Mouse (Mus musculus) spleen, postnatal 36 days (tissue): Measurements from ENCODE around the gene Rbpms2.

Source experiments
- DNase-seq, 2 experiments: peaks; one replicate each; pipeline ENCODE4 v3.0.0; 2022; ENCODE audit warnings: low spot score in 2 of 2, mixed read lengths in 1 of 2

The Rbpms2 gene

GRCm38 (mm10) chr9:65629025-65629766, at the start of gene Rbpms2:
Rbpms2 (plus strand) TSS chr9:65629648.
- peak in 1 of 2 experiments; percentile 11 for DNase-seq

- DNase-seq: peak; percentile 94
Measured at GRCm38 (mm10) chr9:65579781-65580371, 49.6 kb upstream of the Rbpms2 start, which contains the start of gene Plekho2. Plekho2 (minus strand) TSS chr9:65580040.

- peak; percentile 91 to 95 for DNase-seq
Measured at GRCm38 (mm10) chr9:65580401-65581256, 48.8 kb upstream of the Rbpms2 start.

- DNase-seq: peak; percentile 77 to 83
Measured at GRCm38 (mm10) chr9:65583045-65583444, 46.4 kb upstream of the Rbpms2 start.

GRCm38 (mm10) chr9:65586406-65587269, 42.8 kb upstream of the Rbpms2 start, which contains the start of gene Pif1:
Pif1 (plus strand) TSS chr9:65587160.
- DNase-seq: peak; percentile 82 to 88

- no peak for DNase-seq
Measured at GRCm38 (mm10) chr9:65587270-65587572, 42.2 kb upstream of the Rbpms2 start.

GRCm38 (mm10) chr9:65587573-65588358, 41.7 kb upstream of the Rbpms2 start:
- no peak for DNase-seq

- no peak for DNase-seq
Measured at GRCm38 (mm10) chr9:65589091-65589490, 40.4 kb upstream of the Rbpms2 start.

DNA sequence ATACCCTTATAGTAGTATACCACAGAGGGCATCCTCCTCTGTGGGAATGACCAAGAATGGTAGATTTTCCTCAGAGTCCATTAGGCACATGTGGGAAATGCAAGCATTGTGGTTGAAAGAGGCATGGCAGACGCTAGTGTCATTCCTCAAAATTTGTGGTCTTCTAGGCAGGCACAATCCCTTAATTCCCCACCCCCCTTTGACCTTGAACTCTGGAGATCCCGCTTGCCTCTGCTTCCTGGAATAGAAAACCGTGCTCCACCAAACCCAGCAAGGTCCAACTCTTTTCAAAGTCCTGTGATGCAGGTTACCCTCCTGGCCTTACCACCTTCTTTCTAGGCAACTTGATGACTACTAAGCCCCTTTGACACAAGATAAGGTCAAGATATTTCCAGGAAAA, 36.7 kb upstream of the Rbpms2 start:
- no peak for DNase-seq

GRCm38 (mm10) chr9:65593596-65593995, 35.9 kb upstream of the Rbpms2 start:
- DNase-seq: no peak

- peak; percentile 30 to 39 for DNase-seq
Measured at GRCm38 (mm10) chr9:65598765-65599249, 30.6 kb upstream of the Rbpms2 start.

GRCm38 (mm10) chr9:65600951-65601350, 28.5 kb upstream of the Rbpms2 start:
- no peak for DNase-seq

DNA sequence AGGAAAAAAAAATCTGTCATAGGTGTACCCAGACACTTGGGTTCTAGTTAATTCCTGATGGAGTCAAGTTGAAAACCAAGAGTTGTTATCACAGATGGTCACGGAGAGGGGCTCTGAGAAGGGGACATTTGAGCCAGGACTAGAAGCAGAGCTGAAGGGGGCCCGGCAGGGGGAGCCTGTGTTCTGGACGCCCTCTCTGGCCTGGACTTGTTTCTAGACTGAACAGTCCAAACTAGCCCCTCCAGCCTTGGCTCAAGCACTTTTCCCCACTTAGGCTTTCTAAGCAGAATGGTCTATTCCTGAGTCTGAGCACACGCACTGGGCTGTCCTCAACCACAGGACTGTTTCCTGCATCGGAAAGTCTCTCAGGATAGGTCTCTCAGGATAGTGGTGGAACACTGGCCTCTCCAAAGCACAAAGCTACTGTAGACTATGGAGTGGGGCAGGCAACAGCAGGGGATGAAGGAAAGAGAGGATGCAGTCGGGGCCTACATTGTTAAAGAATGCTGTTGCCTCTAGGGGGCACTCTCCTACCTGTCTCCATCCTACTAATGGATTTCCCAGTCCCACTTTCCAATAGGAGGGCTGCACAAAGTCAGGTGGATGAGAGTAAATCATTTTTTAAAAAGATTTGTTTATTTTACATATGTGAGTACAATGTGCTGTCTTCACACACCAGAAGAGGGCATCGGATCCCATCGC, 25.9 kb upstream of the Rbpms2 start:
- DNase-seq: no peak

GRCm38 (mm10) chr9:65605471-65606136, 23.8 kb upstream of the Rbpms2 start:
- DNase-seq: peak in 1 of 2 experiments; percentile 15

- no peak for DNase-seq
Measured at GRCm38 (mm10) chr9:65606321-65607109, 22.9 kb upstream of the Rbpms2 start.

DNA sequence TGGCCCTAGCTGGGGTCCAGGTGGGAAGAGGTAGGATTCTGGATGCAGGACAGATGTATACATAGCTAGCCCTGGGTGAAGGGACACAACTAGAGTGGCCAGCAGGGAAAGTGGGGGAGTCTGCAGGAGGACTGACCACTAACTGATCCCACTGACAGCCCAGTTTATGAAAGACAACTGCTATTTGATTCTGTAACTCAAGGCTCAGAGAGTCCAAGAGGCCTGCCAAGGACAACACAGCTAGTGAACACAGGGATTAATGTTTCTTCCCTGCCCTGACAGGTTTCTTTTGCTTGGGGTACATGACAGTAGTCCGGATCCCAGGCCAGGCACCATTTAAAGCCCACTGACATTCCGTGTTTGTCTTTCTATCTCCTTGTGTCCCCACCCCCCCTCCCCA, 22.3 kb upstream of the Rbpms2 start:
- DNase-seq: no peak

GRCm38 (mm10) chr9:65611969-65612486, 17.4 kb upstream of the Rbpms2 start:
- no peak for DNase-seq

- DNase-seq: no peak
Measured at GRCm38 (mm10) chr9:65613098-65613497, 16.4 kb upstream of the Rbpms2 start.
